Mouse (Mus musculus): ENCODE measurements around the gene Cdk17.

DNA sequence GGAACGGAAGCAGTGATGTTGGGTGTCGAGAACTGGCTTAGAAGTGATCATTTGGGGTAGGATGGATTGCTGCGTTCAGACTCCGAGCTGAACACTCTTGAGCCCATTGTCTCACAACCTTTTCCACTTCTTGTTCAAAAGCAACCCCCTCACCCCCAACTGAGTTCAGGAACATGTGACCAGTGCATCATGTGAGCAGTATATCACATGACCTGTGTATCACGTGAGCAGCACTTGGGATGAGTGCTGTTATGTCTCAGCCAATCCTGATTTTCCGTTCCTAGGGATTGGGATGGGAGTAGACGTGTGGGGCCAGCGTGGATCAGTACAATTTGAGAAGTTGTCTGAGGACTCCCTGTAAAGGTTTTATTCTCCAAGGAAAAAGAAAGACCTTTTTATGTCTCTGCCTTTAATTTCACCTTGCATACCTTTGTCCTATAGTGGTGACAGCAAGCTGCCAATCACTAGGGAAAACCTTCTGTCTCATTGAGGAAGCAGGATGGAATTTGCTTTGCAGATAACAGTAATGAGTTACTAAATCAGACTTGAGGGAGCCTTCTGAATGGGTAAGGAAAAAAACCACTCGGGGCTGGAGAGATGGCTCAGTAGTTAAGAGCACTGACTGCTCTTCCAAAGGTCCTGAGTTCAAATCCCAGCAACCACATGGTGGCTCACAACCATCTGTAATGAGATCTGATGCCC lies 28.7 kb upstream of the Cdk17 start:
- TF ChIP-seq GATA1 (IDR thresholded peaks at IDR 0.05; ENCODE audit: borderline replicate concordance, low read length) (no peak), FLI1 (IDR thresholded peaks at IDR 0.05; ENCODE audit: low read length) (no peak)
